Mouse (Mus musculus) erythroblast, embryonic 14.5 days (primary cell): ENCODE measurements around the gene 2510002D24Rik. TPM values are rescaled to one million over a fixed set of nuclear protein-coding genes. Genes with fewer than 3 reads are reported as not detected.

Source experiments
- H3K27me3 ChIP-seq: 2 replicates; pipeline ENCODE4 v1.6.1; 2012; ENCODE audit warnings: inconsistent platforms; ENCODE audit not compliant: control insufficient read depth
- H3K36me3 ChIP-seq: 2 replicates; pipeline ENCODE4 v1.6.1; 2012; ENCODE audit warnings: mild to moderate bottlenecking, inconsistent platforms; ENCODE audit not compliant: control insufficient read depth
- H3K4me1 ChIP-seq: 2 replicates; pipeline ENCODE4 v1.6.1; 2012; ENCODE audit warnings: inconsistent platforms; ENCODE audit not compliant: control insufficient read depth
- H3K4me3 ChIP-seq: replicated peaks from 2 replicates; pipeline ENCODE3; 2012; ENCODE audit warnings: moderate library complexity, mild to moderate bottlenecking, inconsistent platforms
- H3K9me3 ChIP-seq: 2 replicates; pipeline ENCODE4 v1.6.1; 2012; ENCODE audit warnings: low read length, inconsistent platforms, mixed read lengths; ENCODE audit not compliant: control insufficient read depth
- GATA1 ChIP-seq: IDR thresholded peaks from 2 replicates; pipeline ENCODE4 v1.6.1; 2012; ENCODE audit warnings: low read length, inconsistent platforms, mixed read lengths
- TAL1 ChIP-seq: IDR thresholded peaks from 3 replicates; pipeline ENCODE4 v1.6.1; 2012; ENCODE audit warnings: low read length, inconsistent platforms, mixed read lengths
- polyA plus RNA-seq: library from polyadenylated mRNA; stranded (reverse); fragments of >175 nt; gene quantifications from 2 replicates; pipeline ENCODE4 v1.2.3, GENCODE M21; 2012

Gene 2510002D24Rik
- polyA plus RNA-seq, 1 experiment: 4.5 TPM

DNA sequence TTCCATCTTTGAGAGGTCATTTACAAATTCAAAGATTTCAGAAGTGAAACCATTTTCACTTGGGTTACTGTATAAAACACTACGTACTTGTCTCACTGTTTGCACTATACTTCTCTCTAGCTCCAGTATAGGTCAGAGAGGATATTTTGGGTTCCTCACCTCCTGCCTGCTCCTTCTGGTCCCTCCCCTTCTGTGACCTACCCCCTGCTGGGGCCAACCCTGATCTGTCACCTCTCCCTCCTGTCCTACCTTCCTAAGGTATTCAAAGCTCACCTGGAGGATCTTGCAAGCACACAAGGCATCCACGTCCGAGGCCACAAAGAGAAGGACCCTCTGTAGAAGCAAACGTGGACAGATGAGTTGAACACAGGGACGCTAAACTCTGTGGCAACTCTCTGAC lies 25.3 kb upstream of the 2510002D24Rik start:
- no peak for TF ChIP-seq TAL1
- H3K4me1 ChIP-seq: peaks cover 53% of the 10 kb centered on the region
- H3K36me3 ChIP-seq: peaks cover 71% of the 10 kb centered on the region
- no peaks in the 10 kb centered on the region for H3K9me3 ChIP-seq
- H3K27me3 ChIP-seq: no peaks in the 10 kb centered on the region
- peak overlapping the region; percentile 79 for H3K4me3 ChIP-seq

DNA sequence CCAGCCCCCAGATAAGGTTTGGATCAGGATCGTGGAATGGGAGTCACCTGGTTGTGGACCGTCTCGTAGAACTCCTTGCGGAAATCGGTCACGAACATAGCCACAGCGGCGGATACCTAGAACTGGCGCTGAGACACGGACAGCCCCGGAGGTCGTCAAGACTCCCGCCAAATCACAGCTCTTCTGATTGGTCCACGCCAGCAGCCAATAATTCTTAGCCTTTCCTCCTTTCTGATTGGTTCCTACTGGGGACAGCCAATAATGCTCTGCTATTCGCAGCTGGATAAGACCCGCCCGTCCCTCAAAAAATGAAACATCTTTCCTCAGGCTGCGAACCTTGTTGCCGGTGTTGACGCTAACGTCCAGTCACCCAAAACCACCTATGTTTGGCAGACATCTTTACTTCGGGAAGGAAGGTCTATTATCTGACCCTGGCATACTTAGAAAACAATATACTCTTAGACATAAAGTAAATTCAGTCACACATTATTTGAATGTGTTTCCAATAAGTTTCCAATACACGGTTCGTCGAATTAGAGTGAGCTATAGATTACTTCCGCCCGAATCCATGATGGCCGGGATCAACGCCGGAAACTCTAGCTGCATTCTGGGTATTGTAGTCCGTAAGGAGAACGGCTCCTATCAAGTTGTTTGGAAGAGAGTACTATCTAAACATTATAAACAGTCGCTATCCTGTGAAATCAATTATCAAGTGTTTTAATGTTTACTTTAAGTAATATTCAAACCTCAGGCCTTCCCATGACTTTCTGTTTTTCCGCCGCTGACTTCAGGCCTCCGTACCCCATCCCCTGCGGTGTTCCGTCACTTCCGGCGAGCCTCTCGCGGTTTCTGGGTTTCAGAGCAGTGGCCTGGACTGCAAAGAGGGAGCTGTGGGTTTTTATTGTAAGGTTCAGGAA lies 24.7 kb upstream of the 2510002D24Rik start, which contains the start of the genes Ufd1 and Cdc45:
Gene Ufd1 (plus strand): TSS at position 312 of the 917 bp plus-strand sequence.
Gene Cdc45 (minus strand): TSS at position 520 of the 917 bp plus-strand sequence.
- H3K4me3 ChIP-seq: peak within 1 kb of the TSS; percentile 79
- no peaks in the 10 kb centered on the region for H3K27me3 ChIP-seq
- H3K36me3 ChIP-seq: peaks cover 71% of the 10 kb centered on the region
- H3K9me3 ChIP-seq: no peaks in the 10 kb centered on the region
- peaks cover 53% of the 10 kb centered on the region for H3K4me1 ChIP-seq
- no peak for TF ChIP-seq TAL1
- no peak for TF ChIP-seq GATA1

DNA sequence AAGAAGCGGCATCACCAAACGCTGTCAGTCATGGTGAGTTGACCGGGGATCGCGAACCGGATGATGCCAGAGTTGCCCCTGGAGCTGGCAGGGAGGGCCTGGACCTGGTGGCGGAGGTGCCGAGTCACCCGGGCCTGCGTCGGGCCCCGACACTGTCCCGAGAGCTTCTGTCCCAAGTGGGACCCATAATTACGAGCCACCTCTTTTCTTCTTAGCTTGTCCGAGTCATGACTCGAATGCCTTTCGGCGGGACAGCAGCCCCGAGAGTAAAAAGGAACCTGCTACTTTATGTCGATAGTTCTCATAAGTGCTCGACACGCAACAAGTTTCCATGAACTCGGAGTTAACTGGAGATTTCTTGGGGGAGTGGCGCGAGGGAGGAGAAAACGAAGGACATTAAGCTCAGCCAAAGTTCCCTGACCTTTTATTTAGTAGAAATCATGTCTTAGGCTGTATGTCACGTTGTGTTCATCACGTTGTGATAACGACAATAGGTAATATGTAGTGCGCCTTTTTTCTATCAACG lies 23.9 kb upstream of the 2510002D24Rik start:
- Histone ChIP-seq H3K4me1 (peaks cover 51% of the 10 kb centered on the region), H3K27me3 (no peaks in the 10 kb centered on the region)
- no peak for TF ChIP-seq GATA1
- no peak for TF ChIP-seq TAL1

DNA sequence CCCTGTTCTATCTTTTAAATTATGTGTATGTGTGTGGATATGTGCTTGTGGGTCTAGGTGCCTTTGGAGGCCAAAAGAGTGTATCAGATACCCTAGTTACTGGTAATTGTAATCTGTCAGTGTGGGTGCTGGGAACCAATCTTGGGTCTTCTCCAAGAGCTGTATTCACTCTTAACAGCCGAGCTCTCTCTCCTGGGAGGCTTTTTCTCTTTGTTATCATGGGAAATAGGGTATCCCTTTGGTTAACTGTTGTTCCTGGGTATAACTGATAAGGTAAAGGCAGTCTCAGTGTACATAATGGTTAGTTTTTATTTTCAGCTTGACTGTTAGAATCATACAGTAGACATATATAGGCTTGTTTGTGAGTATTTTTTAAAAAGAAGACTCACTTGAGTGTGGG lies 14.0 kb upstream of the 2510002D24Rik start:
- Histone ChIP-seq H3K4me1 (peaks cover 25% of the 10 kb centered on the region), H3K27me3 (no peaks in the 10 kb centered on the region), H3K4me3 (no peak overlapping the region), H3K9me3 (no peaks in the 10 kb centered on the region), H3K36me3 (peaks cover 100% of the 10 kb centered on the region)
- no peak for TF ChIP-seq TAL1
- no peak for TF ChIP-seq GATA1

More for the DNA sequence above, 23.9 kb upstream of the 2510002D24Rik start:
- peaks cover 71% of the 10 kb centered on the region for H3K36me3 ChIP-seq
- peak overlapping the region; percentile 79 for H3K4me3 ChIP-seq
- no peaks in the 10 kb centered on the region for H3K9me3 ChIP-seq

DNA sequence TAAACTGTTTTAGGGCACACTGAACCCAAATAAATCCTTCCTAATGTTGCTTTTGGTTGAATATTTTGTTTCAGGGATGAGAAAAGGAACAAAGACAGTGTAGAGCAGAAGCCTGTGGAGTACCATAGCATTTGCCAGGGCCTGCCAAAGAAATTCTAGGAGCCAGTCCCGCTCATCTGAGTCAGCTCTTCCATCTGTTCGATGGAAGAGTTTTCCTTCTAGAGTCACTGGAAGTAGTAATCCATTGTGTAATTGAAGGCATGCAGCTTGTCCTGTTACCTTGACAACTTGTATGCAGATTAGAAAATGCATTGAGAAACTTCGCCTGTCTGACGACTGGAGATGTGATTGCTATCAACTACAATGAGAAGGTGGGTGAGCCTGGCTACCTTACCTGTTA lies 13.5 kb upstream of the 2510002D24Rik start:
- Histone ChIP-seq H3K4me3 (no peak overlapping the region), H3K4me1 (peaks cover 25% of the 10 kb centered on the region), H3K27me3 (no peaks in the 10 kb centered on the region), H3K9me3 (no peaks in the 10 kb centered on the region), H3K36me3 (peaks cover 100% of the 10 kb centered on the region)
- TF ChIP-seq GATA1: no peak
- no peak for TF ChIP-seq TAL1

DNA sequence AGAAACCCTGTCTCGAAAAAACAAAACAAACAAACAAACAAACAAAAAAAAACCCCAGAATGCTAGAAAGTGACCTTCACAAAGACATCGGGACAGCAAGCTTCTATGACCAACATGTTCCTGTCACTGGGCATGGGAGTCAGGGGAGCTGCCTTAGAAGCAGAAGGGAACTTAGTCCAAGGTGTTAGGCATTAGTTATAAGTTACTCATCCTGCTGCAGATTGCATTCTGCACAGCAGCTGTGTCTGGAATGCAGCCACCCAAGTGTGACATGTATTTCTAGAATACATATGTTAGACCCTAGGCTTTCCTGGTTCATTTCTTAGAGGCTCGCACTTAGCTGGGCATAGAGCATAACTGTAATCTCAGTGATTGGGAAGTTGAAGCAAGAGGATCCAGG lies 7.7 kb upstream of the 2510002D24Rik start:
- H3K36me3 ChIP-seq: peaks cover 100% of the 10 kb centered on the region
- TF ChIP-seq GATA1 (no peak), TAL1 (no peak)

DNA sequence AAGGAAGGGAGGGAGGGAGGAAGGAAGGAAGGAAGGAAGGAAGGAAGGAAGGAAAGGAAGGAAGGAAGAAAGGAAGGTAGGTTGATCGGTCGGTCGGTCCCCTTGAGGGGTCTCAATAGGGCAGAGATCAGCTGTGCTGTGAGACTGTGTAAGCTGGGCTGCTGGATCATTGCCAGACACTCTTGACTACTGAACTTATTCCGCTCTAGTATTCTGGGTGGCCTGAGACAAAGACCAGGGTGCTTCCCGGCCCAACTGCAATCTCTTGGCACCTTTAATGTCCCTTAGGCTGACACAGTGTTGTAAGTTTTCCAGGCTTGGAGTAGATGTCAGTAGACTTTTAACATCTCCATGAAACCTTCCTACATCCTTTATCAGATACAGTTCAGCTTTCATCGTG lies 7.3 kb upstream of the 2510002D24Rik start:
- no peaks in the 10 kb centered on the region for H3K9me3 ChIP-seq
- no peaks in the 10 kb centered on the region for H3K27me3 ChIP-seq
- no peaks in the 10 kb centered on the region for H3K4me1 ChIP-seq
- H3K4me3 ChIP-seq: no peak overlapping the region
- peaks cover 100% of the 10 kb centered on the region for H3K36me3 ChIP-seq
- no peak for TF ChIP-seq TAL1
- TF ChIP-seq GATA1: no peak

More for the DNA sequence above, 7.7 kb upstream of the 2510002D24Rik start:
- Histone ChIP-seq H3K27me3 (no peaks in the 10 kb centered on the region), H3K4me1 (no peaks in the 10 kb centered on the region), H3K4me3 (no peak overlapping the region), H3K9me3 (no peaks in the 10 kb centered on the region)

DNA sequence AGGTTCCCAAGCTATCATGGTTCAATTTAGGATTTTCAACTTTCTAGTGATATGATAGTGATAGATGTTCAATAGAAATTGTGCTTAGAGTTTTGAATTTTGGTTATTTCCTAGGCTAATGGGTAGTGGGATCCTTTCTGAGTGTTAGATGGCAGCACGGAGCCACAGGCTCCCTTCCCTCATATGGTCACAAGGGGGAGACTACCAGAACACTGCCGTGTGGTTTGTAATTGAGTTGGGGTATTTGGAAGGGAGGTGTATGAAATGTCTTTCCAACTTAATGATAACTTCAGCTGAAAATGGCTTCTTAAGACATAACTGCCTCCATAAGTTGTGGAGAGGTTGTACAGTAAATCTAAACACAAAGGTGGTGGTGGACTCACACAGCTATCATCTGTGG lies 2.9 kb upstream of the 2510002D24Rik start:
- H3K4me3 ChIP-seq: no peak overlapping the region
- H3K36me3 ChIP-seq: peaks cover 79% of the 10 kb centered on the region
- H3K27me3 ChIP-seq: no peaks in the 10 kb centered on the region
- no peak for TF ChIP-seq TAL1
- no peak for TF ChIP-seq GATA1
- no peaks in the 10 kb centered on the region for H3K9me3 ChIP-seq
- H3K4me1 ChIP-seq: peaks cover 20% of the 10 kb centered on the region

DNA sequence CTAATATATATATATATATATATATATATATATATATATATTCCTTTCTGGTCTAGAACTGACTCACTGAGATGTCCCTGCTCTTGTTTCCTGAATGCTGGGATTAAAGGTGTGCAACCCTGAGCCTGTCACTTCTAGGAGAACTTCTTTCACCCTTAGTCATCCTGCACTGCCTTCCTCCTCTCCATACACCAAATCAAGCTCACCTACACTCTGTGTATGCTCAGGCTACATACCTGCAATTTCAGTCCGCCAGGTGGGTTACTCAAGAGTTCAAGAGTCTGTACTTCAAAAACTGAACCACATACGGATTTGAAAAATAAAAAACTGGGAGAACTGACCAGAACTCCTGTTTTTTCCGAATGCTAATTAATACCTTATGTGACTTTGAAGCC lies 308 bp upstream of the 2510002D24Rik start:
- peaks cover 20% of the 10 kb centered on the region for H3K4me1 ChIP-seq
- H3K27me3 ChIP-seq: no peaks in the 10 kb centered on the region
- H3K9me3 ChIP-seq: no peaks in the 10 kb centered on the region
- H3K4me3 ChIP-seq: peak overlapping the region; percentile 89
- H3K36me3 ChIP-seq: peaks cover 66% of the 10 kb centered on the region
- TF ChIP-seq TAL1 (no peak), GATA1 (no peak)
